Mouse (Mus musculus) macrophage (primary cell): Measurements from ENCODE around the gene R3hdm4. TPM values are rescaled to one million over a fixed set of nuclear protein-coding genes. Genes with fewer than 3 reads are reported as not detected.

Experiments used
- H3K27ac ChIP-seq: fragments of 350-480 bp; formaldehyde crosslinking; 2 replicates; pipeline ENCODE4 v1.9.0; 2021
- H3K36me3 ChIP-seq: fragments of 350-480 bp; formaldehyde crosslinking; 2 replicates; pipeline ENCODE4 v1.9.0; 2021; ENCODE audit errors: inconsistent target
- H3K4me3 ChIP-seq: fragments of 350-480 bp; formaldehyde crosslinking; 2 replicates; pipeline ENCODE4 v1.9.0; 2021; ENCODE audit errors: inconsistent target
- H3K79me2 ChIP-seq: fragments of 350-480 bp; formaldehyde crosslinking; 2 replicates; pipeline ENCODE4 v1.9.0; 2021; ENCODE audit errors: inconsistent target
- WGBS: methylation state at CpG from one replicate; pipeline ENCODE4 v1.1.7; 2026; ENCODE audit warnings: inconsistent platforms; ENCODE audit not compliant: missing documents; 5-methylcytosine and 5-hydroxymethylcytosine counted together
- polyA plus RNA-seq: library from polyadenylated mRNA; stranded (reverse); fragments of 250-400 nt; gene quantifications from 3 replicates; pipeline ENCODE4 v1.2.4, GENCODE M21; 2018; ENCODE audit warnings: inconsistent platforms

The R3hdm4 gene
- polyA plus RNA-seq, 1 experiment from 2014 or later: 41.6 TPM

DNA sequence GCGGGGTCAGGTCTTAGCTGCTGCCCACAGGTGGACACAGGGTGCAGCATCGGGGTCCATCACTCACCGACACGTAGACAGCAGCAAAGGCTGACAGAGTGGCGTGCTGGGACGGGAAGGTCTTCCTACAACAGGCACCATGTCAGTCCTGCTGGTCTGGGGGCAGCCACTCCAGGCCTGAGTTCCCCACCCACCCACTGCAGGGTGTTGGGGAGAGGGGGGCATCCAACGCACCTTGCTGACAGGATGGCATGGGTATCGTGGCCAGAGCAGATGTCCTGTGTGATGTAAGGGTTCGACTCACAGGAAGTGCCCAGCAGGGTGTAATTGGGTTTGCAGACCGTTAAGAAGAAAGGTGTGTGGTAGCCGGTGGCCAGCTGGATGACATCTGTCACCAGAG is 54.4 kb downstream of the R3hdm4 start:
- H3K36me3 ChIP-seq: peaks cover 22% of the 10 kb centered on the region

DNA sequence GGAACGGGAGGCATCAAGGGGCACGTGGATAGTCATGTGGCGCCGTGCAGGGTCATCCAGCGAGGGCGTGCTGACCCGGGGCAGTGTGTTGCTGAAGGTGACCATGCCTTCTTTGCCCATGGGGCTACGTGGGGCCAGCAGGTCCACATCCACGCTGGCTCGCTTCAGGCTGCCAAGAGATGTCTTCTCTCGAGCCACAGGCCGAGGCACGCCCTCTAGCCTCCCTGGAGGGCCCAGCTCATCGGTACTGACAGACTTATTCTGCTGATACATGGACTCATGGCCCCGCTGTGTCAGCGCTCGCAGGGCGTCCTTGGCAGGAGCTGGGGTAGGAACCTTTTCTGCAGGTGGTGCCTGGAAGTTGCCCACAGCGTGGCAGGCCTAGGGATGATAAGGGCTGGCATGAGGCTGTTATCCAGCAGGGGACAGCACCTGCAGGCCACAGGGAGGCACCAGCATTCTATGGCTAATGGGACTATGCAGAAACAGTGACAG is 55.2 kb downstream of the R3hdm4 start:
- H3K27ac ChIP-seq: no peak overlapping the region
- peaks cover 29% of the 10 kb centered on the region for H3K36me3 ChIP-seq
- WGBS: 85% methylated on average over 19 of the region's 19 CpGs
- no peak overlapping the region for H3K4me3 ChIP-seq
- peaks cover 12% of the 10 kb centered on the region for H3K79me2 ChIP-seq

More for the DNA sequence above, 54.4 kb downstream of the R3hdm4 start:
- H3K79me2 ChIP-seq: peaks cover 5% of the 10 kb centered on the region
- H3K27ac ChIP-seq: no peak overlapping the region
- 76% methylated on average over 11 of the region's 11 CpGs for WGBS
- H3K4me3 ChIP-seq: no peak overlapping the region

DNA sequence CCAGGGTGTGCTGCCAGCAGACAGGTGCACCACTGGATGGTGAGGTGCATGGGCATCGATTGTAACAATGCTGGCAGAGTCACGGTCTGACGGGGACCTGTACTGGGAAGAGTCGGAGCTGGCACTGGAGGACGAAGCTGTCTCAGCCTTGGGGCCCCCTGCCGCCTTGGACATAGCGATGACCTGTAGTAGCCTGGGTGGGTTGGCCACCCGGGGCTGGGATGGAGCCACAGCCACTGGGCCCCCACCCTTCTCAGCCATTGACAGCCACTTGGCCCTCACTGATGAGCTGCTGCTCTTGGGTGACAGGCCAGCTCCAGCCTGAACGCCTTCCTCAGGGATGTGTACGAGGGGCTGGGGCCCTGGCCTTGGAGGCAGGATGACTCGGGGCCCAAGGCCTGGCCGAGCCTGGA is 55.8 kb downstream of the R3hdm4 start:
- H3K36me3 ChIP-seq: peaks cover 36% of the 10 kb centered on the region

DNA sequence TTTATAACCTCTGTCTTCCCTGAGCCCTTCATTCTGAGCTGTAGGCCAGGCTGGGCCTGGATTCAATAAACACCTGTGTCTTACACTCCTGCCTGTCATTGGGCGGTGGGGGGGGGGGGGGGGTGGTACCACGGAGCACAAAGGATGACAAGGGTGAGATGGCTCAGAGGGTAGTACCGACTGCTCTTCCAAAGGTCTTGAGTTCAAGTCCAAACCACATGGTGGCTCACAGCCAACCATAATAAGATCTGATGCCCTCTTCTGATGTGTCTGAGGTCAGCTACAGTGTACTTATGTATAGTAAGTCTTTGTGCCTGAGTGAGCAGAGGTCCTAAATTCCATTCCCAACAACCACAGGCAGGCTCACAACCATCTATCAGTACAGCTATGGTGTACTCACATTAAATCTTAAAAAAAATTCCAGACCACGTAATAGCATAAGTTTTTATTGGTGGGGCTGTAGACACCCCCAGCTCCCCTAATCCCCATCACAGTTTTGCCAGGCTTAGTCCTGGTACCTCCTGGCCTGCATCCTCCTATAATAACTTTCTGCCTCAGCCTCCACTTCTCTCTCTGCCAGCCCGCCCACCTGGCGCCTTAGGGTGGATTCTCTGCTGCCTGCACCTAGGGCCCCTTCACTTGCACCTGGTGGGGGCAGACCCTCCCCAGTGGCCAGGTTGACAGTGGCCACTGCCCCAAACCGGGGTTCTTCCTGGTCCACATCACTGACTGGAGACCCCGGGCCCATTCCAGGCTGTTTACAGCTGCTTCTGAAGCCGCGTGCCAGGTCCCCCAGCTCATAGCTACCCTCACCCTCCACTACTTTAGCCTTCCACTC is 56.4 kb downstream of the R3hdm4 start:
- H3K4me3 ChIP-seq: no peak overlapping the region
- H3K36me3 ChIP-seq: peaks cover 42% of the 10 kb centered on the region
- H3K79me2 ChIP-seq: peaks cover 25% of the 10 kb centered on the region
- WGBS: 69% methylated on average over 10 of the region's 10 CpGs
- no peak overlapping the region for H3K27ac ChIP-seq

More for the DNA sequence above, 55.8 kb downstream of the R3hdm4 start:
- Histone ChIP-seq H3K4me3 (no peak overlapping the region), H3K79me2 (peaks cover 19% of the 10 kb centered on the region), H3K27ac (no peak overlapping the region)
- WGBS: 76% methylated on average over 12 of the region's 12 CpGs

DNA sequence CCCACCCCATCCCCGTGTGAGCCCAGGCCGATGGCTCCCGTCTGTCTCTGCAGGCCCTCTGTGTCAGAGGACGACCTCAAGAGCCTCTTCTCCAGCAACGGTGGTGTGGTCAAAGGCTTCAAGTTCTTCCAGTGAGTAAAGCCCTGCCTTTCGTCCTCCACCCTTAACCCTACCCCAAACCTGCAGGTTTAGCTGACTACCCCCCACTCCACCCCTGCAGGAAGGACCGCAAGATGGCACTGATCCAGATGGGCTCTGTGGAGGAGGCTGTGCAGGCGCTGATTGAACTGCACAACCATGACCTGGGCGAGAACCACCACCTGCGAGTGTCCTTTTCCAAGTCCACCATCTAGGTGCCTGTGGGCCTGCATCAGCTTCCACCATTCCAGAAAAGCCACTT is 58.1 kb downstream of the R3hdm4 start:
- Histone ChIP-seq H3K27ac (no peak overlapping the region), H3K4me3 (no peak overlapping the region), H3K36me3 (peaks cover 52% of the 10 kb centered on the region), H3K79me2 (peaks cover 42% of the 10 kb centered on the region)
- WGBS: 88% methylated on average over 9 of the region's 10 CpGs

DNA sequence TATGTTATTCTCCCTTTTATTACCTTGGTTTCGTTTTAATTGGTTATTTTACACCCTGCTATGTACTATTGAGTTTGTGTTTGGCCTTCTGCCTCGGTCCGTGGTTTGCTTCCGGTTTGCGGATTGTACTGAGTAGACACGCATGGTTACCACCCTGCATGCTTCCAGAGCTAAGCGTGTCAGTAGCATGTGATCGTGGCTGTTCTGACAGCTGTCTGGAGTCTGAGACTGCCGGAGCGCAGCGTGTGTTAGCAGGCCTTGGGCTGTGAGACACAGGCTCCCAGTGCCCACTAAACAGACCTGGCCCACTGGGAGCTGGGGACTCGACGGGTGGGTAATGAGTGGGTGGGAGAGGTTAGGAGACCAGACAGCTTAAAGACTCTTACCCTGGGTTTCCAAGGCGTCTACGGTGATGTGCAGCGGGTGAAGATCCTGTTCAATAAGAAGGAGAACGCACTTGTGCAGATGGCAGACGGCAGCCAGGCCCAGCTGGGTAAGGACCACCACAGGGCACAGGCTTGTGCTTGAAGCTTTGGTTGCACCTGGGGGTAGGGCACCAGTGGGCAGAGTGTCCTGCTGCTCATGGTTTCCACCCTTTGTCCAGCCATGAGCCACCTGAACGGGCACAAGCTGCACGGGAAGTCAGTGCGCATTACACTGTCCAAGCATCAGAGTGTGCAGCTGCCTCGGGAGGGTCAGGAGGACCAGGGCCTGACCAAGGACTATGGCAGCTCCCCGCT is 58.8 kb downstream of the R3hdm4 start:
- Histone ChIP-seq H3K36me3 (peaks cover 52% of the 10 kb centered on the region), H3K27ac (no peak overlapping the region), H3K79me2 (peaks cover 49% of the 10 kb centered on the region), H3K4me3 (no peak overlapping the region)
- 90% methylated on average over 23 of the region's 23 CpGs for WGBS

DNA sequence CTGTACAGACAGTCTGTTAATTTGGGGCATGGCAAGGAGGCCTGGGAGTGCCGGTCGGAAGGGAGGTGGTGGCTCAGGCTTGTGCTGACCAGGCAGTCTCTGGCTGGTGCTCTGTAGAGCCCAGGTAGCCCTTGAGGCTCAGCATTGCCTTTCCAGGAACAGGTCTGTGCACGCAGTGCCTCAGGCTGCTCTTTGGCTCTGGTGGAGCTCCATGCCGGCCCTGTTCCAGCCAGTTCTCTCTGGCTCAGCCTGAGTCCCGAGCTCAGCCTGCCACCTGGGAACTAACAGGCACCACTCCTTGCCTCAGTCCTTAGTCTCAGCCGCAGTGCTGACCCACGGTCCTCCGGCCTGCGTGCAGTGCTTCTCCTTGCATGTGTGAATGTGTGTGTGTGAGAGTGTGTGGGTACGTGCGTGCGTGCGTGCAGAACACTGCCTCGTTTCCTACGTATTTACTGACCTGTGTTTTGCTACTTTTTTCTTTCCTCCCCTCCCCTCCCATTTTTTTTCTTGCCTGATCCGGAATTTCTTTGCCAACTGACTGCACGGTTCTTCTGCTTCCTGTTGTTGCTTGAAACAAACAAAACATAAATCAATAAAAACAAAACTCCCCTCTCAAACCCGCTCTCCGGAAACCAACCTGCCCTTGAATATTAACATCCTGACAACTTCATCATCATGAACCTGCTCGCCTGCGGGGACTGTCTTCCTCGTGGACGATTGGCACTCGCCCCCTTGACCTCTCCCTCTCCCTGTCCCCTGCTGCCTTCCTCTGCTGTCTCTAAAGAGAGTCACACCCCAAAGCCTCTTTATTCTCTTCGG is 59.6 kb downstream of the R3hdm4 start:
- Histone ChIP-seq H3K36me3 (peaks cover 52% of the 10 kb centered on the region), H3K4me3 (no peak overlapping the region), H3K79me2 (peaks cover 57% of the 10 kb centered on the region), H3K27ac (no peak overlapping the region)
- 92% methylated on average over 23 of the region's 25 CpGs for WGBS

DNA sequence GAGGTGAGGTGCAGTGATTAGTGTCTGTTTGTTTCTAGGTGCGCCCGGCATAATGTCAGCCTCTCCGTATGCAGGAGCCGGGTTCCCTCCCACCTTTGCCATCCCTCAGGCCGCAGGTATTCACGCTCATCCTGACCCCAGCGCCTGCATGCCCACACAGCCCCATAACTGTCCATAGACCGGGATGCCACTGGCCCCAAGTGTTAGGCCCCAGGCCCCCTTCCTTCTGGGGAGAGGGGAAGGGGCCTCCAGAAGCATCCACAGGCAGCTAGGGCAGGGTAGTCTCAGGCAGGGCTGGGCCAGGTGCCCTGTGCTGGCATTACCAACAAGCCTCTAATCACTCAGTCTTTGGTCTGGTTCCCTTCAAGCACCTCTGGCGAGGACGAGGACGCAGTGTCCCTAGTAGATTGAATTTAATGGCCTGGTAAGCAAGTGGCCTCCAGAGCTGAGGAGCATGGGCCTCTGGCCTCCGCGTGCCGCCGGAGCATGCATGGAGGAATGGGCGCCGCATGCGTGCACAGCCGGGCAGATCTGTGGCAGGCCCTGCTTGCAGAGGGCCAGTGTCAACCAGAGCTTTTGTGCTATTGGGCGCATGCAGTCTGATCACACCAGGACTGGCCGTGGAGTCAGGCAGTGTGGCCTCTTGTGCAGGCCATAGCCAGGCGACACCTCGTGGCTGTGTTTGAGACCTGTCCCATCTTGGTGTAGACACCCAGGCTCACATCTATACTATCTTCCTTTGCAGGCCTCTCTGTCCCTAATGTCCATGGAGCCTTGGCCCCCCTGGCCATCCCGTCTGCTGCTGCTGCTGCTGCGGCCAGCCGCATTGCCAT is 60.7 kb downstream of the R3hdm4 start:
- peaks cover 52% of the 10 kb centered on the region for H3K36me3 ChIP-seq
- WGBS: 94% methylated on average over 25 of the region's 26 CpGs
- peaks cover 68% of the 10 kb centered on the region for H3K79me2 ChIP-seq
- H3K27ac ChIP-seq: no peak overlapping the region
- H3K4me3 ChIP-seq: no peak overlapping the region

Other genes with a start within 250 kb of the R3hdm4 start
- 78.9 to 136 TPM (median 128 TPM) in 3 replicates for gene Cdc34, start 239.0 kb downstream of the R3hdm4 start, polyA plus RNA-seq
- 0.30 TPM in 1 of 3 replicates, not detected in the others for gene Gzmm, start 232.2 kb downstream of the R3hdm4 start, polyA plus RNA-seq
- gene Bsg, start 216.7 kb downstream of the R3hdm4 start, polyA plus RNA-seq: 331 to 456 TPM (median 356 TPM) in 3 replicates
- gene Hcn2, start 204.6 kb downstream of the R3hdm4 start, polyA plus RNA-seq: 0.30 to 1.6 TPM (median 0.40 TPM) in 3 replicates
- gene Polrmt, start 174.6 kb downstream of the R3hdm4 start, polyA plus RNA-seq: 11.4 to 13.9 TPM (median 11.7 TPM) in 3 replicates
- gene Fgf22, start 166.1 kb downstream of the R3hdm4 start, polyA plus RNA-seq: not detected in 3 replicates
- gene Rnf126, start 154.3 kb downstream of the R3hdm4 start, polyA plus RNA-seq: 20.1 to 34.6 TPM (median 21.2 TPM) in 3 replicates
- 0.12 to 0.67 TPM (median 0.47 TPM) in 3 replicates for gene Fstl3, start 143.9 kb downstream of the R3hdm4 start, polyA plus RNA-seq
- gene Prss57, start 130.2 kb downstream of the R3hdm4 start, polyA plus RNA-seq: not detected in 3 replicates
- gene Palm, start 127.6 kb downstream of the R3hdm4 start, polyA plus RNA-seq: 1.3 to 1.9 TPM (median 1.8 TPM) in 3 replicates
- gene Misp, start 100.2 kb downstream of the R3hdm4 start, polyA plus RNA-seq: 0.23 to 0.95 TPM (median 0.93 TPM) in 3 replicates
- 119 to 188 TPM (median 143 TPM) in 3 replicates for gene Ptbp1, start 66.8 kb downstream of the R3hdm4 start, polyA plus RNA-seq
- 0.96 to 1.6 TPM (median 1.2 TPM) in 3 replicates for gene Prtn3, start 46.7 kb downstream of the R3hdm4 start, polyA plus RNA-seq
- 0.64 to 2.5 TPM (median 1.0 TPM) in 3 replicates for gene Plppr3, start 46.6 kb downstream of the R3hdm4 start, polyA plus RNA-seq
- 0.67 to 0.89 TPM in 2 of 3 replicates, not detected in the other for gene Elane, start 35.0 kb downstream of the R3hdm4 start, polyA plus RNA-seq
- not detected in 3 replicates for gene Cfd, start 30.4 kb downstream of the R3hdm4 start, polyA plus RNA-seq
- 10.6 to 18.8 TPM (median 16.5 TPM) in 3 replicates for gene Med16, start 12.3 kb downstream of the R3hdm4 start, polyA plus RNA-seq
- 5.7 TPM in 1 of 3 replicates, not detected in the others for gene Gm26602, start 10.4 kb downstream of the R3hdm4 start, polyA plus RNA-seq
- gene Kiss1r, start 4.2 kb downstream of the R3hdm4 start, polyA plus RNA-seq: 0.27 to 0.89 TPM (median 0.30 TPM) in 3 replicates
- gene Arid3a, start 5.8 kb upstream of the R3hdm4 start, polyA plus RNA-seq: 13.8 to 37.4 TPM (median 29.1 TPM) in 3 replicates
- gene Wdr18, start 38.9 kb upstream of the R3hdm4 start, polyA plus RNA-seq: 11.4 to 31.4 TPM (median 18.8 TPM) in 3 replicates
- gene Grin3b, start 49.5 kb upstream of the R3hdm4 start, polyA plus RNA-seq: not detected in 3 replicates
- gene Tmem259, start 63.1 kb upstream of the R3hdm4 start, polyA plus RNA-seq: 37.3 to 67.6 TPM (median 52.3 TPM) in 3 replicates
- gene Cnn2, start 67.4 kb upstream of the R3hdm4 start, polyA plus RNA-seq: 4.0 to 9.8 TPM (median 4.7 TPM) in 3 replicates
- 3.3 to 10.6 TPM (median 4.0 TPM) in 3 replicates for gene Abca7, start 75.3 kb upstream of the R3hdm4 start, polyA plus RNA-seq
- gene Arhgap45, start 95.4 kb upstream of the R3hdm4 start, polyA plus RNA-seq: 56.2 to 124 TPM (median 74.2 TPM) in 3 replicates
- gene Polr2e, start 118.6 kb upstream of the R3hdm4 start, polyA plus RNA-seq: 51.6 to 65.8 TPM (median 54.3 TPM) in 3 replicates
- gene Gpx4, start 126.0 kb upstream of the R3hdm4 start, polyA plus RNA-seq: 427 to 512 TPM (median 481 TPM) in 3 replicates
- gene Sbno2, start 184.4 kb upstream of the R3hdm4 start, polyA plus RNA-seq: 23.7 to 43.6 TPM (median 42.5 TPM) in 3 replicates
- 72.6 to 106 TPM (median 79.6 TPM) in 3 replicates for gene Stk11, start 194.6 kb upstream of the R3hdm4 start, polyA plus RNA-seq
- gene Atp5d, start 217.4 kb upstream of the R3hdm4 start, polyA plus RNA-seq: 68.4 to 213 TPM (median 169 TPM) in 3 replicates
- 1.9 to 3.0 TPM (median 2.4 TPM) in 3 replicates for gene Cbarp, start 219.6 kb upstream of the R3hdm4 start, polyA plus RNA-seq
- 16.3 to 36.3 TPM (median 20.3 TPM) in 3 replicates for gene Midn, start 227.1 kb upstream of the R3hdm4 start, polyA plus RNA-seq
- 17.6 to 31.0 TPM (median 19.0 TPM) in 3 replicates for gene Cirbp, start 244.8 kb upstream of the R3hdm4 start, polyA plus RNA-seq